Mouse (Mus musculus) G1E (cell line): Measurements from ENCODE around the gene Msx1. TPM values are rescaled to one million over a fixed set of nuclear protein-coding genes. Genes with fewer than 3 reads are reported as not detected.

Source experiments
- ATAC-seq: 2 replicates; pipeline ENCODE4 v1.8.0; 2016; ENCODE audit warnings: mild to moderate bottlenecking; ENCODE audit not compliant: insufficient number of reproducible peaks, poor library complexity, low FRiP score, severe bottlenecking; ENCODE audit errors: extremely low read depth
- DNase-seq: peaks from one replicate; pipeline ENCODE4 v3.0.0; 2012; ENCODE audit warnings: low spot score
- H3K27me3 ChIP-seq: 2 replicates; pipeline ENCODE4 v1.6.1; 2012; ENCODE audit warnings: mild to moderate bottlenecking, low read length, inconsistent platforms; ENCODE audit not compliant: insufficient read depth
- H3K36me3 ChIP-seq: replicated peaks from 2 replicates; pipeline ENCODE3; 2012; ENCODE audit warnings: mild to moderate bottlenecking, inconsistent platforms
- H3K4me1 ChIP-seq: 2 replicates; pipeline ENCODE4 v1.6.1; 2012; ENCODE audit warnings: low read depth, low read length, inconsistent platforms, mixed read lengths; ENCODE audit not compliant: insufficient read depth
- H3K4me3 ChIP-seq: 2 replicates; pipeline ENCODE4 v1.5.1; 2012; ENCODE audit warnings: low read depth, mild to moderate bottlenecking, inconsistent platforms, low read length, moderate library complexity, mixed read lengths
- H3K9me3 ChIP-seq: replicated peaks from 2 replicates; pipeline ENCODE4 v1.6.1; 2012; ENCODE audit warnings: inconsistent platforms
- CTCF ChIP-seq: IDR thresholded peaks from 2 replicates; pipeline ENCODE4 v1.5.1; 2012; ENCODE audit warnings: low read depth, low read length, inconsistent platforms, mixed read lengths
- GATA1 ChIP-seq: IDR thresholded peaks from 2 replicates; pipeline ENCODE4 v1.6.1; 2012; ENCODE audit warnings: borderline replicate concordance, low read length, inconsistent platforms, mixed read lengths
- GATA2 ChIP-seq: IDR thresholded peaks from 2 replicates; pipeline ENCODE4 v1.6.1; 2012; ENCODE audit warnings: low read depth, low read length, inconsistent platforms, borderline replicate concordance
- POLR2AphosphoS5 ChIP-seq: IDR thresholded peaks from 2 replicates; pipeline ENCODE4 v1.6.1; 2012; ENCODE audit warnings: low read depth, low read length, inconsistent platforms; ENCODE audit not compliant: insufficient replicate concordance
- TAL1 ChIP-seq: conservative IDR thresholded peaks from 2 replicates; pipeline ENCODE4 v1.6.1; 2012; ENCODE audit warnings: low read depth, low read length, inconsistent platforms, mixed read lengths
- polyA plus RNA-seq: library from polyadenylated mRNA; stranded (reverse); fragments of >175 nt; gene quantifications from 2 replicates; pipeline ENCODE4 v1.2.3, GENCODE M21; 2012
- total RNA-seq, 2 experiments: library from RNA; stranded (forward) in 1 of 2; stranded (reverse) in 1 of 2; fragments of 200-1000 nt in 1 of 2; fragments of >200 nt in 1 of 2; fragmentation: Nextera tagmentation in 1 of 2; gene quantifications; 2 replicates each; pipeline ENCODE4 v1.2.3; 2014 to 2017

Gene Msx1
- total and polyA plus RNA-seq, 3 experiments, result not detected

GRCm38 (mm10) chr5:37856057-37856456, 31.7 kb upstream of the Msx1 start:
- H3K36me3 ChIP-seq, result no peaks in the 10 kb centered on the region
- H3K27me3 ChIP-seq, result no peaks in the 10 kb centered on the region
- no peak for TF ChIP-seq GATA1
- TF ChIP-seq CTCF, result no peak
- no peak for TF ChIP-seq TAL1
- no peak for TF ChIP-seq GATA2
- TF ChIP-seq POLR2AphosphoS5, result no peak
- no peaks in the 10 kb centered on the region for H3K4me1 ChIP-seq
- DNase-seq (no peak), ATAC-seq (no peak)
- no peak overlapping the region for H3K4me3 ChIP-seq
- peaks cover 20% of the 10 kb centered on the region for H3K9me3 ChIP-seq

DNA sequence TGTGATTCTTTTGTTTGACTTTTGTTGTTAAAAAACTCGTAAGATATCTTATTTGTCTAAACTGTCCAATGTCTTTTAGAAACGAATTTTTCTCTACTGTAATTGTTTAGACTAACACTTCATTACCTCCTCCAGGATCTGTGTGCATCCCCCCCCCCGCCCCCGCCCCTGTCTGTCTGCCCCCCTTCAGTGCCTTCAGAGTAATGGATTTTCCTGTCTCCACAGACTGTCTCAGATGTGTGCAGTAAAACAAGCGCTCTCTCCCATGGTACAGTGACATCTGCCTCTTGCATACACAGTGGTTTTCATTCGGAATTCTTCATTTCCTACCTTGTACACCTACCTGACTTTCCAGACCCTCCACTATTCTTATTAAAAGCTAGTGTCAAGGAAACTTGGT, 29.9 kb upstream of the Msx1 start:
- H3K4me3 ChIP-seq, result no peak overlapping the region
- peaks cover 17% of the 10 kb centered on the region for H3K9me3 ChIP-seq
- TF ChIP-seq GATA1, result no peak
- TF ChIP-seq CTCF, result no peak
- no peak for TF ChIP-seq TAL1
- no peak for TF ChIP-seq GATA2
- TF ChIP-seq POLR2AphosphoS5, result no peak
- H3K36me3 ChIP-seq, result no peaks in the 10 kb centered on the region
- ATAC-seq (no peak), DNase-seq (no peak)
- no peaks in the 10 kb centered on the region for H3K4me1 ChIP-seq
- H3K27me3 ChIP-seq, result no peaks in the 10 kb centered on the region

- Histone ChIP-seq H3K9me3 (peaks cover 18% of the 10 kb centered on the region), H3K36me3 (no peaks in the 10 kb centered on the region), H3K4me1 (no peaks in the 10 kb centered on the region), H3K4me3 (no peak overlapping the region), H3K27me3 (no peaks in the 10 kb centered on the region)
- ATAC-seq (no peak), DNase-seq (no peak)
- TF ChIP-seq GATA1 (no peak), GATA2 (no peak), TAL1 (no peak), POLR2AphosphoS5 (no peak), CTCF (no peak)
Measured at GRCm38 (mm10) chr5:37851305-37851982, 27.1 kb upstream of the Msx1 start.

- no peaks in the 10 kb centered on the region for H3K27me3 ChIP-seq
- no peak overlapping the region for H3K4me3 ChIP-seq
- no peaks in the 10 kb centered on the region for H3K4me1 ChIP-seq
- no peak for TF ChIP-seq TAL1
- TF ChIP-seq GATA2, result no peak
- TF ChIP-seq CTCF, result no peak
- no peak for TF ChIP-seq GATA1
- no peak for TF ChIP-seq POLR2AphosphoS5
- peaks cover 15% of the 10 kb centered on the region for H3K9me3 ChIP-seq
- ATAC-seq (no peak), DNase-seq (no peak)
- no peaks in the 10 kb centered on the region for H3K36me3 ChIP-seq
Measured at GRCm38 (mm10) chr5:37848991-37849719, 24.8 kb upstream of the Msx1 start.

- Histone ChIP-seq H3K27me3 (no peaks in the 10 kb centered on the region), H3K4me1 (no peaks in the 10 kb centered on the region), H3K36me3 (no peaks in the 10 kb centered on the region), H3K9me3 (peaks cover 10% of the 10 kb centered on the region), H3K4me3 (no peak overlapping the region)
- no peak for TF ChIP-seq POLR2AphosphoS5
- TF ChIP-seq GATA2, result no peak
- TF ChIP-seq GATA1, result no peak
- no peak for TF ChIP-seq TAL1
- TF ChIP-seq CTCF, result no peak
- ATAC-seq (no peak), DNase-seq (no peak)
Measured at GRCm38 (mm10) chr5:37836267-37836646, 11.9 kb upstream of the Msx1 start.

DNA sequence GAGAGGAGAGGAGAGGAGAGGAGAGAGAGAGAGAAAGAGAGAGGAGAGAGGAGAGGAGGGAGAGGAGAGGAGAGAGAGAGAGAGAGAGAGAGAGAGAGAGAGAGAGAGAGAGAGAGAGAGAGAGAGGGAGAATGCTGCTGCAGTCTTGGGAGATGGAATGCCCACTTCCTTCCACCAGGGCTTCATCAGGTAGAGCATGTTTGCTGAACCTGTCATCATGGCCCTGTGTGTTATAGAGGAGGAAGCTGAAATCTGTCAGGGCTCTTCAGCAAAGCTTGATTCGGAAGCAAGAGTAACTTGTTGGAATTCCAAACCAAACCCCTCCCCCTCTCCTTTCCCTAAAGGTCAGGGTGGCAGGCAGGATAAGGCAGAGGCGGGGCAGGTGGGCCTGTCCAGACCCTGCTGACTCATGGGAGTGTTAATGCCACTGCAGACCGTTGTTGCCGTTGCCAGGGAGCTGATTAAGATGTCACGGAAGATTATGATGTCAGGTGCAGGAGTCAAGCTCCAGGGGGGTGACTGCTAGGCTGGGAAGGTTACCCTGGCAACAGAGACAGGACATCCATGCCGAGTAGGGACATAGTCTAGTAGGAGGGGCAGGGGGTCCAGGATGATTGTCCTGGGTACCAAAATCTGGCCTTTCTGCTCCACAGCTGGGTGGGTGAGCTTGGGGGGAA, 11.3 kb upstream of the Msx1 start:
- no peak for TF ChIP-seq GATA1
- H3K9me3 ChIP-seq, result peaks cover 10% of the 10 kb centered on the region
- H3K4me3 ChIP-seq, result no peak overlapping the region
- ATAC-seq (no peak), DNase-seq (no peak)
- no peaks in the 10 kb centered on the region for H3K4me1 ChIP-seq
- H3K27me3 ChIP-seq, result no peaks in the 10 kb centered on the region
- H3K36me3 ChIP-seq, result no peaks in the 10 kb centered on the region
